Mouse (Mus musculus) embryonic facial prominence, embryonic 12.5 days (tissue): ENCODE results near the gene Eif3d. TPM values are rescaled to one million over a fixed set of nuclear protein-coding genes. Genes with fewer than 3 reads are reported as not detected.
A peak's percentile ranks its signal among the peaks of the same experiment; 100 is the strongest.

ENCODE experiments used
- ATAC-seq: fragments of 200-750 bp; cut with Nextera tagmentation; 2 replicates; pipeline ENCODE4 v1.8.0; 2017; ENCODE audit not compliant: insufficient number of reproducible peaks, insufficient read depth, low FRiP score, low TSS enrichment
- H3K27ac ChIP-seq: fragments of 300-500 bp; sonication (generic); 2 replicates; pipeline ENCODE4 v1.5.1; 2016; ENCODE audit warnings: mild to moderate bottlenecking
- H3K27me3 ChIP-seq: fragments of 300-500 bp; sonication (generic); 2 replicates; pipeline ENCODE4 v1.6.1; 2016; ENCODE audit warnings: mild to moderate bottlenecking, moderate library complexity
- H3K36me3 ChIP-seq: fragments of 300-500 bp; sonication (generic); 2 replicates; pipeline ENCODE4 v1.6.1; 2016; ENCODE audit warnings: mild to moderate bottlenecking
- H3K4me1 ChIP-seq: fragments of 300-500 bp; sonication (generic); 2 replicates; pipeline ENCODE4 v1.6.1; 2016
- H3K4me2 ChIP-seq: fragments of 300-500 bp; sonication (generic); replicated peaks from 2 replicates; pipeline ENCODE4 v1.6.1; 2016; ENCODE audit warnings: mild to moderate bottlenecking, moderate library complexity
- H3K4me3 ChIP-seq: fragments of 300-500 bp; sonication (generic); 2 replicates; pipeline ENCODE4 v1.5.1; 2016; ENCODE audit warnings: mild to moderate bottlenecking
- H3K9ac ChIP-seq: fragments of 300-500 bp; sonication (generic); 2 replicates; pipeline ENCODE4 v1.6.1; 2016; ENCODE audit warnings: mild to moderate bottlenecking, moderate library complexity
- H3K9me3 ChIP-seq: fragments of 300-500 bp; sonication (generic); 2 replicates; pipeline ENCODE4 v1.6.1; 2016; ENCODE audit warnings: mild to moderate bottlenecking, moderate library complexity
- WGBS: fragments of 180-500 bp; shearing (Covaris S2); methylation state at CpG from one replicate; pipeline ENCODE4 v1.1.7; 2016; 5-methylcytosine and 5-hydroxymethylcytosine counted together
- polyA plus RNA-seq: library from polyadenylated mRNA; unstranded; fragments of >200 nt; fragmentation: Nextera tagmentation; extraction: Ambion mirVana; gene quantifications from 2 replicates; pipeline ENCODE4 v1.2.1, GENCODE M21; 2016

Gene Eif3d
- polyA plus RNA-seq, 1 experiment from 2014 or later = 221 TPM

DNA sequence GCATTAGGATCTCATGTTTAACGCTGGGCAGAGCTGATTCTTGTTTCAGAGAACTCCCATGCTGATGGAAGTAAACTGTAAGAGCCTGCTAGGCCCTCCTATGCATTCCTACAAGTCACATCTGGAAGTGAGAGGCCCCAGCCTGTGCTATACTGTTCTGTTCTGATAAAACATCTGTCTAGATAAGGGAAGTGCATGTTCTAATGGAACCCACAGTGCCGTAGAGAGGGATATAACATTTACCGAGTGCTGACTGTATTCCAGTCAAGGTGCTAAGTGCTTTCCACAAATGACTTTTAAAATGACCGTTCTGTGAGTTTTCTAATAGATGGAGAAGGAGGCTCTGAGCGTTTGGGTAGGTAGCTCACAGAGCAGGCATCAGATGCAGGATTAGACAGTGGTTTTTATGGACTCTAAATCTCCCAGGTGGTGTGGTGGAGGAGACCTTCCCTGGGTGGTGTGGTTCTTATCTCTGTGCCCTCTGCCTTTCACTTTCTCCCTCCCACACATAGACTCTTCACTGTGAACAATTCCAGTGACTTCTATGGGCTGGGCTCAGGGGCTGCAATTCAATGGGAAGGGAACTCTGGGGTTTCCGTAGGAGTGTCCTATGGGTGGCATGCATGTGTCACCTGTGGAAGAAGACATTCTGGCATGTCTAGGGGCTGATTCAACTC is 3.7 kb upstream of the Eif3d start:
- Histone ChIP-seq H3K9ac (no peak overlapping the region), H3K4me2 (no peak overlapping the region), H3K4me1 (peaks cover 9% of the 10 kb centered on the region), H3K36me3 (no peaks in the 10 kb centered on the region), H3K4me3 (no peak overlapping the region), H3K27ac (no peak overlapping the region), H3K9me3 (no peaks in the 10 kb centered on the region), H3K27me3 (no peaks in the 10 kb centered on the region)
- WGBS = 76% methylated on average over 6 of the region's 6 CpGs
- no peak for ATAC-seq

DNA sequence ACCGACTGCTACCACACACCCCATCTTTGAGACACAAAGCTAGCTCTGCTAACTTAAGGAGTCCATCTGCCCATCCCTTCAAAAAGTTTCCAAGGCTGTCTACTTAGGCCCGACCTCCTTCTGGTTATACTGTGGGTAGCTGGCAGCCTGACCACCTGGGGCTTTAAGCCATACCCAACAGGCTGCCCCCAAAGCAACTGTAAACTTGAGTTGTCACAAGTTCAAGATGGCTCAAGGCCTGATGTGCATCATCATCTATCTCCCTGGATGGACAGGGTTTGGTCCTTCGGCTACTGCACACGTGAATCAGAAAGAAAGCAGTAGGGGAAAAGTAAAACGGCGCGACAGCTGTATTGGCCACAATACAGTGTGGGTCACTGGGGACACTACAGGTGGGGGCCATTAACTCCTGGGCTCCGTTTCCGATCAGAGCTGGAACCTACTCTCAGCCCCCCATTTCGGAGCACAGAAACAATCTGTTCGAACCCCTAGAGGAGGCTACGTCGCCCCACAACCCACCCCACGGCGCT is 608 bp downstream of the Eif3d start:
- Histone ChIP-seq H3K9ac (peak overlapping the region; percentile 87), H3K4me3 (peak overlapping the region; percentile 75), H3K9me3 (no peaks in the 10 kb centered on the region), H3K27ac (peak overlapping the region; percentile 98), H3K27me3 (no peaks in the 10 kb centered on the region), H3K4me1 (peaks cover 17% of the 10 kb centered on the region), H3K36me3 (peaks cover 39% of the 10 kb centered on the region), H3K4me2 (peak overlapping the region; percentile 91)
- WGBS = 3% methylated on average over 15 of the region's 15 CpGs
- ATAC-seq = peak; percentile 19

DNA sequence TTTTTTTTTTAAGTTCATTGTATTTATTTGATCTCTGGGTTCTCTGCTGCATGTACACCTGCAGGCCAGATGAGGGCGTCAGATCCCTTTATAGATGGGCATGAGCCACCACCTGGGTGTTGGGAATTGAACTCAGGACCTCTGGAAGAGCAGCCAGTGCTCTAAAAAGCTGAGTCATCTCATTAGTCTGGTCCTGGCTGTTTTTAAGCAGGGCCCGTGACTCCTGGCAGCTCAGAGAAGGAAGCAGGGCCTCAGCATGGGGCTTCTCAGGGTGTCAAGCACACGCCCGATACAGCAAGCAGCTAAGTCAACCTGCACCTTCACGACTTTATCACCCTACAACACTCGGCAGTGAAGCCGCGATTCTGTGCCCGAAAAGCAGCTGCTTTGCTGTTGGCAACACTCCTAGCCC is 5.5 kb downstream of the Eif3d start:
- Histone ChIP-seq H3K9ac (no peak overlapping the region), H3K27ac (no peak overlapping the region), H3K4me2 (no peak overlapping the region), H3K9me3 (no peaks in the 10 kb centered on the region), H3K27me3 (no peaks in the 10 kb centered on the region), H3K36me3 (peaks cover 88% of the 10 kb centered on the region), H3K4me3 (no peak overlapping the region), H3K4me1 (peaks cover 13% of the 10 kb centered on the region)
- 85% methylated on average over 9 of the region's 9 CpGs for WGBS
- ATAC-seq = no peak

DNA sequence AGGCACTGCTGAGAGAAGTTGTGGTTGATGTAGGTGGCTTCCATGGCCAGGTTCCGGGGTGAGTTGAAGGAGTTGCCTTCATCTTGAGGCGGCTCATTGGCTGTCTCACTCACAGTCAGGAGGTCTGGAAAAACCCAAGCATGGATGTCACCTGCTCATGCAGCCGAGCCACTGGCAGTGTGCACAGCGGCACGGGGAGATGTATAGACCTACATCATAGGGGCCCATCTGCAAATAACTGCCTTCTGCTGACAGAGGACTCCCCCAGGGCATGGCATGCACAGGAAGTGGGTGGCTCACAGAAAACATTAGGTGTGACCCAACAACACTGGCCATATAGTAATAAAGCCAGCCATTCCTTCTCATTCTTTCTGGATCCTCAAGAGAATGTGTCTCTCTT is 8.2 kb downstream of the Eif3d start:
- H3K4me1 ChIP-seq = peaks cover 1% of the 10 kb centered on the region
- WGBS = over 99% methylated on average over 5 of the region's 5 CpGs
- no peak for ATAC-seq
- no peaks in the 10 kb centered on the region for H3K27me3 ChIP-seq
- H3K4me2 ChIP-seq = no peak overlapping the region
- H3K9ac ChIP-seq = no peak overlapping the region
- peaks cover 91% of the 10 kb centered on the region for H3K36me3 ChIP-seq
- H3K4me3 ChIP-seq = no peak overlapping the region
- H3K9me3 ChIP-seq = no peaks in the 10 kb centered on the region
- no peak overlapping the region for H3K27ac ChIP-seq

DNA sequence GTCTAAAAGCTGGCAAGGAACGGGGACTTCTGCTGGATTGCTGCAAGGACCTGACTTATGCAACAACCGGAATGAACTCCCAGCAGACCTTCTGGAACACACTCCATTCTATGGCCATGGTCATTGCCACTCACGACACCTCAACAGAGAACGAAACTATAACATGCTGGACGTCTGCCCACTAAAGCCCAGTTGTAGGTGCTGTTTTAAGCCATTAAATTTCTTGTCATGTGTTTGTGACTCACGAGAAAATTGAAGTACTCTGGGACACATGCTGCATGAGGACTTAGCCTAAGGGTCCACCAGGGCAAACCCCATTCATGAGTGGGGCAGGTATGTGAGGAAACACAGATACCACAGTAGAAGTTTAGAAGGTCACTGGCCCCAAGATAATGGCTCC is 9.9 kb downstream of the Eif3d start:
- Histone ChIP-seq H3K9me3 (no peaks in the 10 kb centered on the region), H3K4me3 (no peak overlapping the region), H3K36me3 (peaks cover 73% of the 10 kb centered on the region), H3K27ac (no peak overlapping the region), H3K27me3 (peaks cover 8% of the 10 kb centered on the region), H3K4me1 (peaks cover 15% of the 10 kb centered on the region), H3K9ac (no peak overlapping the region), H3K4me2 (no peak overlapping the region)
- 90% methylated on average over 6 of the region's 6 CpGs for WGBS
- ATAC-seq = no peak

DNA sequence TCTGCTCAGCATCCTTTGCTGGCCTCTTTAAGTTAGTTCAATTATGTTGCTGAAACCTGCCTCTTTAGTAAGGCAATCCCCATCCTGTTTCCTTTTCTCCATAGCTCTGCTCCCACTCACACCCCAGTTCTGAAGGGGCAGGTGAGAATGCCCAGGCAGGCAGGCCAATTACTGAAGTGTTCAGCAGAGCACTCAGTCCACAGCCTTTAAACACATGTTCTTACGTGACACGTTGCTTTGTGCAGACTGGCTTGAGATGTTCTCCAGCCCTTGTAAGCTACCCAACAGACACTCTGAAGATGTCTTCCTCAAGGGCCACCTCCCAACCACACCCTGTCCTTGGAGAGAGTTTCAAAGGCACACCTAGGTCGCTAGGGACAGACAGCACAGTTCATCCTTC is 12.5 kb downstream of the Eif3d start:
- Histone ChIP-seq H3K9ac (no peak overlapping the region), H3K4me3 (no peak overlapping the region), H3K27ac (no peak overlapping the region), H3K4me1 (peaks cover 19% of the 10 kb centered on the region), H3K36me3 (peaks cover 50% of the 10 kb centered on the region), H3K4me2 (no peak overlapping the region), H3K27me3 (peaks cover 13% of the 10 kb centered on the region), H3K9me3 (no peaks in the 10 kb centered on the region)
- no peak for ATAC-seq
- WGBS = 70% methylated on average over 3 of the region's 3 CpGs

DNA sequence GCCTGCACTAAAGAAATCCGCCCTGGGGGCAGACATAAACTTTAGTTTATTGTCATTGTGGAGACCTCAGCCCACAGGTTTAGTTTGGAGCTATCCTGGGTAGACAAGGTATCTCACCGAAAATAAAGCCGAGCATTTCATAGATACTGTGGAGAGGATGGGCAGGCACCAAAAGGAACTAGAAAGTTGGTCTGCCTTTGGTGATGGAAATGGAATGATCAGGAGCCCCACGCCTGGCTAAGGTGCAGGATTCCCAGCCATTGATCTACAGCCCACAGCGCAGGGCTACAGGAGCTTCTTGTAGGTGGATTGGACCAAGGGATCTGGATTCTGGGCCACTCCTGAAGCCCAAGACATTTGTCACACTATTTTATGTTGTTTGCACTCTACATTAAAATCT is 13.0 kb downstream of the Eif3d start:
- H3K4me3 ChIP-seq = no peak overlapping the region
- WGBS = 47% methylated on average over 5 of the region's 5 CpGs
- no peak for ATAC-seq

DNA sequence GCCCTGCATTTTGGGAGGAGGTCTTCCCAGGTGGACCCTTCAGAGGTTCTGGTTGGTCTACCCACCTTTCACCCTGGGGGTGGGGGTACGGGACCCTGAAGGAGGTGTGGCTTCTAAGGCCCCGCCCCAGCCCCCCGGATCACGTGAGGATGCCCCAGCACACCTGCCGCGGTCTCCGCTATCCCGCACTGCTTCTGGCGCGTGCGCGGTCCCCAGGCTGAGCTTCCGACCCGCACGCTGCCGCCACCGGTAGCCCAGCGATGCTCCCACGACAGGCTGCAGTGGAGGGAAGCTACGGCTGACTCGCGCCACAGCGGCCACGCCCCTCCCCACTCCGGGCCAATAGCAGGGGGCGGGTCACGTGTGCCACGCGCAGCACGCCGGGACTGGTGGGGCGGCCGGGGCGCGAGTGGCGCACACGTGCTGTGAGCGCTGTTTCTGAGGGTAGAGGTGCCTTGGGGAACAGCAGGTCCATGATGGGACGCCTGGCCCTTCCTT is 14.2 kb downstream of the Eif3d start, which contains the start of gene Foxred2:
Foxred2 (minus strand) TSS at position 319 of the 498 bp plus-strand sequence.
- Histone ChIP-seq H3K36me3 (peaks cover 41% of the 10 kb centered on the region), H3K4me3 (peak within 1 kb of the TSS; percentile 55), H3K27ac (no peak within 1 kb of the TSS), H3K27me3 (peaks cover 13% of the 10 kb centered on the region), H3K4me1 (peaks cover 19% of the 10 kb centered on the region), H3K9ac (peak within 1 kb of the TSS; percentile 51), H3K4me2 (peak within 1 kb of the TSS; percentile 81), H3K9me3 (no peaks in the 10 kb centered on the region)
- WGBS = 1% methylated on average over 39 of the region's 39 CpGs
- peak; percentile 88 for ATAC-seq

More for the DNA sequence above, 13.0 kb downstream of the Eif3d start:
- no peaks in the 10 kb centered on the region for H3K9me3 ChIP-seq
- H3K27me3 ChIP-seq = peaks cover 13% of the 10 kb centered on the region
- peaks cover 19% of the 10 kb centered on the region for H3K4me1 ChIP-seq
- no peak overlapping the region for H3K9ac ChIP-seq
- H3K4me2 ChIP-seq = no peak overlapping the region; the same call in 1 of the 2 replicates
- peaks cover 50% of the 10 kb centered on the region for H3K36me3 ChIP-seq
- H3K27ac ChIP-seq = no peak overlapping the region

DNA sequence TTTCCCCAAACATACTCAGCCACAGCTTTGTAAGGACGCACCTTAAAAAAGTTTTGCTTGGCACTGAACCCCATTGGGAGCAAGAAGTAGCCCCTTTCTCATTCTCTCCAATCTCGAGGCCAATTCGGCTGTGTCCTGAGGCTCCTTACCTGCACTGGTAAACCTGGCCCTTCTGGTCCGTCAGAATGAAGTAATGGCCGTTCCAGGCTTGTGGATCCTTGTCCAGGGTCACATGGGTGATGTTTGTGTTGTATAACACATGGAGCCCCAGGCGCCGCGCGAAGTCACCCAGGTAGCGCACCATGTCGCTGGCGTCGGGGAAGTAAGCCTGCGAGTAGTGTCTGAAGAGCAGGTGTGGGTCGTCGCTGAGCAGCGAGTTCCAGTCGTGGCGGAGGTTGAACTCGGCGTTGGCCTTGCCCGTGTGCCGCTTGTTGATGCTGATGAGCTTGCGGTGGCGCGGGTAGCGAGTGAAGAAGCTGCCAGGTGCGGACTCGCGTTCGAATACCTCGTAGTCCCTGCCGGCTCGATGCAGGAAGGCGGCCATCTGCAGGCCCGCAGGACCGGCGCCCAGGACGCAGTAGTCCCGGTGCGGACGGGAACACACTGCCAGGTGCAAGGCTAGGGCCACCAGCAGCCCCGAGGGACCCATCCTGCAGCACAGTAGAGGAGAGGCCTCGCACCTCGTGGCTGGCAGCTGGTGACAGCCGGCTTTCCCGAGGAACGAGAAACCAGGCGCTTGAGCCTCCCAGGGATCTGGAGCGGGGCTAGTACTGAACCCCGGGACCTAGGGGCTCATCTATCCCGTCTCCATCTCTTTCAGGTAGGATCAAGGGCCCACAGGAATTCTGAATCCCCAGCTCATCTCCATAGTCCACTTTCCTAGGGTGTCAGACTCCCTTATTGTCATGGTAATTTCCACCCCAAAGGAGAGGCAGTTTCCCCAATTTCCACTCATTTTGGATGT is 14.9 kb downstream of the Eif3d start:
- WGBS = 8% methylated on average over 52 of the region's 52 CpGs
- Histone ChIP-seq H3K9ac (peak overlapping the region; percentile 51), H3K4me1 (peaks cover 19% of the 10 kb centered on the region), H3K4me2 (peak overlapping the region; percentile 81), H3K27ac (no peak overlapping the region), H3K36me3 (peaks cover 34% of the 10 kb centered on the region), H3K4me3 (peak overlapping the region; percentile 55), H3K27me3 (peaks cover 13% of the 10 kb centered on the region), H3K9me3 (no peaks in the 10 kb centered on the region)
- ATAC-seq = peak; percentile 42; the same call in 1 of the 2 replicates

DNA sequence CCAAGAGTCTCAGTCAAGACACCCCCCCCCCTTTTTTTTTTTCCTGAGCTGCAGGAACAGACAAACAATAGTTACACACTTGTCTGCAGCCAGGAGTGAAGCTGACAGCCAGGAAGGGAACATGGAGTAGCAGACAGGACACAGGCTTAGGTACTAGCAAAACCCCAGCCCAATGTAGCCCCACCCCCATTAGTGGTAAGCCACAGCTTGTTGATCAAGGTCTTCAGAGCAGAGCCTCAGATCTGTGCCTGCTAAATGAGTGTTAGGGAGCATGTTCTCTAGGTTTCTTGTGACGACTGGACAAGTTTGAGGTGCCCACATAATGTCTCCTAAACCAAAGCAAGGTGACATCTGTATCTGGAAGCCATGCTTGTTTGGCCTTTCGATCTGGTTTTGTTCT is 16.3 kb downstream of the Eif3d start:
- Histone ChIP-seq H3K36me3 (peaks cover 20% of the 10 kb centered on the region), H3K4me3 (no peak overlapping the region), H3K4me2 (no peak overlapping the region), H3K27me3 (peaks cover 13% of the 10 kb centered on the region), H3K4me1 (peaks cover 19% of the 10 kb centered on the region), H3K9ac (no peak overlapping the region), H3K9me3 (no peaks in the 10 kb centered on the region), H3K27ac (no peak overlapping the region)
- no peak for ATAC-seq
- 94% methylated on average over 2 of the region's 2 CpGs for WGBS

DNA sequence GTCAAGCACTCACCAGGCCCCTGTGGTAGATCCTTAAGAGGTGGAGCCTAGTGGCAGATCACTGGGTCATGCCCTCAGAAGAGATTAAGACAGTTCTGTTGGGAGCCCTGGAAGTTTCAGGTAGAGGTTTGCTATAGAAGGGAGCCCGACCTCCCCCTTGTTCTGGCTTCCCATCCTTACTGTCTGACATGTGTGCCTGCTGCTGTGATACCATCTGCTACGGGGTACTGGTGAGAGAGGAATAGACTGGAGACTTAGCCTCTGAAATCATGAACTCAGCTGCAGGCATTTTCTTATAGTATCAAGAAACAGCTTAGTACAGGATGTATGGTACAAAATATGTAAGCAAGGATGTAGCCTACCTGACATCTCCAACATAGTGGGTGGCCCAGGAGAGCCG is 17.7 kb downstream of the Eif3d start:
- WGBS = 89% methylated on average over 3 of the region's 3 CpGs
- no peak overlapping the region for H3K4me3 ChIP-seq
- ATAC-seq = no peak

More for the DNA sequence above, 17.7 kb downstream of the Eif3d start:
- no peak overlapping the region for H3K4me2 ChIP-seq
- H3K4me1 ChIP-seq = peaks cover 19% of the 10 kb centered on the region
- no peak overlapping the region for H3K27ac ChIP-seq
- no peak overlapping the region for H3K9ac ChIP-seq
- H3K9me3 ChIP-seq = no peaks in the 10 kb centered on the region
- H3K36me3 ChIP-seq = 0 out of 2 replicates have a peak, but pooled peaks cover 10% of the 10 kb centered on the region
- H3K27me3 ChIP-seq = peaks cover 13% of the 10 kb centered on the region
